Mouse (Mus musculus) heart, adult 2 months (tissue): ENCODE results near the gene Foxo1. TPM values are rescaled to one million over a fixed set of nuclear protein-coding genes. Genes with fewer than 3 reads are reported as not detected.

Source experiments
- DNase-seq, 2 experiments: peaks; one replicate each; pipeline ENCODE4 v3.0.0; 2021
- H3K27ac ChIP-seq: fragments of 200-600 bp; 2 replicates; pipeline ENCODE4 v1.8.1; 2022
- H3K27me3 ChIP-seq: fragments of 200-500 bp; 2 replicates; pipeline ENCODE4 v1.6.1; 2012; ENCODE audit warnings: mild to moderate bottlenecking, low read length, inconsistent platforms, mixed read lengths; ENCODE audit not compliant: control insufficient read depth, insufficient read depth
- H3K36me3 ChIP-seq: fragments of 200-500 bp; 2 replicates; pipeline ENCODE4 v1.6.1; 2012; ENCODE audit warnings: low read length, inconsistent platforms; ENCODE audit not compliant: control insufficient read depth, insufficient read depth
- H3K4me1 ChIP-seq: fragments of 200-500 bp; 2 replicates; pipeline ENCODE4 v1.6.1; 2011; ENCODE audit warnings: low read length; ENCODE audit not compliant: control insufficient read depth, insufficient read depth
- H3K4me3 ChIP-seq: fragments of 200-600 bp; 2 replicates; pipeline ENCODE4 v1.8.1; 2022
- H3K79me2 ChIP-seq: fragments of 200-500 bp; replicated peaks from 2 replicates; pipeline ENCODE4 v1.6.1; 2012; ENCODE audit warnings: mild to moderate bottlenecking, inconsistent platforms, low read length, moderate library complexity, mixed read lengths; ENCODE audit not compliant: control insufficient read depth, insufficient read depth
- H3K9ac ChIP-seq: fragments of 200-500 bp; 2 replicates; pipeline ENCODE4 v1.6.1; 2012; ENCODE audit warnings: low read depth, mild to moderate bottlenecking, control low read depth, inconsistent platforms, low read length, mixed read lengths
- CTCF ChIP-seq: fragments of 200-600 bp; IDR thresholded peaks from 2 replicates; pipeline ENCODE4 v1.8.1; 2022; ENCODE audit warnings: antibody characterized with exemption, mild to moderate bottlenecking, moderate library complexity
- EP300 ChIP-seq: fragments of 200-500 bp; IDR thresholded peaks from 2 replicates; pipeline ENCODE4 v1.6.1; 2011; ENCODE audit warnings: low read depth, low read length, control low read depth; ENCODE audit not compliant: insufficient read depth
- POLR2A ChIP-seq: fragments of 200-500 bp; IDR thresholded peaks from 2 replicates; pipeline ENCODE4 v1.6.1; 2011; ENCODE audit warnings: mild to moderate bottlenecking, low read depth, low read length, control low read depth; ENCODE audit not compliant: insufficient read depth
- WGBS: fragments of 180-500 bp; shearing (Covaris S2); methylation state at CpG from one replicate; pipeline ENCODE4 v1.1.7; 2018; 5-methylcytosine and 5-hydroxymethylcytosine counted together
- intact Hi-C: fragments of 180-260 bp; cut with DNase I; formaldehyde crosslinking; loops from one replicate; pipeline ENCODE4 v1.15.1; 2025
- polyA plus RNA-seq: library from polyadenylated mRNA; depleted of rRNA; stranded (reverse); fragments of >200 nt; gene quantifications from 2 replicates; pipeline ENCODE4 v1.2.3, GENCODE M21; 2012
- total RNA-seq, 2 experiments: library from RNA; stranded (reverse); gene quantifications; 2 replicates each; pipeline ENCODE4 v1.2.3; 2021

The Foxo1 gene
- total and polyA plus RNA-seq, 3 experiments: 7.7 to 12.9 (median 12.2) TPM

DNA sequence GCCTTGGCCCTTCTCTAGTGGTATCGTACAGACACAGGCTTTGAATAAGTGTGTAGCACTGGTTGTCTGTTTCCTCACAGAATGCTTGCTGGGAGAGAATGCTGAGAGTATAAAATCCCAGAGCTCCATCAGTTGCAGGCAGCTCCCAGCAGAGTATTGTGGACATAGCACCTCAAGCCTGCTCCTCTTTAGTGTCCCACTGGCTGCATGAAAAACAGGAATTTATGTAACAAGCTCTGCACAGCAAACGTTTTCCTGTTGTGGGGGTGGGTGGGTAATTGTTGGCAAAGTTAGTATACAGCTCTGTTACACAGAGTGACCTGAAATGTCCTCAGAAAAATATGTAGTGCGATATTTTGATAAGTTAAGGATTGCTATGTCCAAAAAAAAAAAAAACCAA is 74.1 kb downstream of the Foxo1 start:
- intact Hi-C loops: loop anchor here (5.0 kb wide), 1 partner anchor 75 kb away; the partner anchor contains the start of gene Foxo1
- Histone ChIP-seq H3K27ac (peak overlapping the region; percentile 50), H3K9ac (no peak overlapping the region), H3K4me3 (no peak overlapping the region), H3K27me3 (no peaks in the 10 kb centered on the region), H3K4me1 (peaks cover 34% of the 10 kb centered on the region), H3K79me2 (peaks cover 5% of the 10 kb centered on the region), H3K36me3 (peaks cover 28% of the 10 kb centered on the region)
- WGBS: 16% methylated on average over 3 of the region's 3 CpGs
- TF ChIP-seq POLR2A (no peak), CTCF (no peak), EP300 (no peak)
- DNase-seq: no peak

DNA sequence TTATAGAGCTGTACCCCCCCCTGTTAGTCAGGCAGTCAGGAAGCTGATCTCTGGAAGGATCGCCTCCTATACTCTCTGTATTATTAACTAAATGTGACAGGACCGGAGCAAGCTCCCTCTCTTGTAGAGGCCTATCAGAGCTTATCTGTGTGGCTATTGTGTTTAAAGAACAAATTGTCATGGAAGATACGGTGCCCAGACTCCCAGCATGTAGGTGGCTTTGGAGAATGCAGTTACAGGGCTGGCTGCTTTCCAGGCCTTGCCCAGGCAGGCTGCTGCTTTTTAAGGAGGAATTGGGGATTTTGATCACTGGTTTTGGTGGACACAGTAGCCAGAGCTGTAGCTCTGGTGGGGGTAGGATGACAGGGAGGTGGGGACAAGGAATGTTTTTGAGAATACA is 74.7 kb downstream of the Foxo1 start:
- Histone ChIP-seq H3K4me3 (no peak overlapping the region), H3K27ac (peak overlapping the region; percentile 50), H3K27me3 (no peaks in the 10 kb centered on the region), H3K4me1 (peaks cover 33% of the 10 kb centered on the region), H3K36me3 (peaks cover 28% of the 10 kb centered on the region), H3K79me2 (peaks cover 3% of the 10 kb centered on the region), H3K9ac (peak overlapping the region; percentile 46)
- WGBS: 18% methylated on average over 3 of the region's 3 CpGs
- intact Hi-C loops: loop anchor here (5.0 kb wide), 1 partner anchor 76 kb away; the partner anchor contains the start of gene Foxo1
- TF ChIP-seq POLR2A (no peak), EP300 (no peak), CTCF (no peak)
- no peak for DNase-seq

- H3K27me3 ChIP-seq: no peaks in the 10 kb centered on the region
- intact Hi-C loops: loop anchor here (5.0 kb wide), 1 partner anchor 76 kb away; the partner anchor contains the start of gene Foxo1
- peaks cover 34% of the 10 kb centered on the region for H3K36me3 ChIP-seq
- H3K79me2 ChIP-seq: peaks cover 3% of the 10 kb centered on the region
- WGBS: 73% methylated on average over 6 of the region's 6 CpGs
- TF ChIP-seq CTCF (no peak), POLR2A (no peak), EP300 (no peak)
- H3K4me3 ChIP-seq: no peak overlapping the region
- H3K9ac ChIP-seq: no peak overlapping the region
- peaks cover 33% of the 10 kb centered on the region for H3K4me1 ChIP-seq
- H3K27ac ChIP-seq: peak overlapping the region; percentile 50; the same call in 1 of the 2 replicates
- DNase-seq: no peak
Measured at GRCm38 (mm10) chr3:52343270-52344070, 75.3 kb downstream of the Foxo1 start.

- Histone ChIP-seq H3K79me2 (peaks cover 2% of the 10 kb centered on the region), H3K27ac (no peak overlapping the region), H3K36me3 (peaks cover 34% of the 10 kb centered on the region), H3K4me1 (peaks cover 25% of the 10 kb centered on the region), H3K4me3 (no peak overlapping the region), H3K27me3 (no peaks in the 10 kb centered on the region), H3K9ac (no peak overlapping the region)
- intact Hi-C loops: loop anchor here (5.0 kb wide), 1 partner anchor 46 kb away; no protein-coding TSS in a partner anchor
- TF ChIP-seq POLR2A (no peak), CTCF (no peak), EP300 (no peak)
- no peak for DNase-seq
- 97% methylated on average over 11 of the region's 11 CpGs for WGBS
Measured at GRCm38 (mm10) chr3:52345881-52346280, 77.7 kb downstream of the Foxo1 start.

- Histone ChIP-seq H3K9ac (no peak overlapping the region), H3K4me3 (no peak overlapping the region), H3K27me3 (no peaks in the 10 kb centered on the region), H3K4me1 (peaks cover 17% of the 10 kb centered on the region), H3K27ac (no peak overlapping the region), H3K36me3 (peaks cover 26% of the 10 kb centered on the region), H3K79me2 (peaks cover 2% of the 10 kb centered on the region; the same call in 1 of the 2 replicates)
- WGBS: 29% methylated on average over 4 of the region's 4 CpGs
- DNase-seq: no peak
- no peak for TF ChIP-seq CTCF
- peak; percentile 40; the same call in 1 of the 2 replicates for TF ChIP-seq EP300
- intact Hi-C loops: loop anchor here (5.0 kb wide), 1 partner anchor 45 kb away; no protein-coding TSS in a partner anchor
Measured at GRCm38 (mm10) chr3:52346986-52347710, 79.0 kb downstream of the Foxo1 start.
